Mouse (Mus musculus): ENCODE measurements around the gene Tgfbr3.
"Not testable (repeated sequence)": the region's sequence is repeated elsewhere in the genome, so short reads cannot be mapped to it uniquely, and the experiment has no call there.

Tgfbr3 gene

GRCm38 (mm10) chr5:107236975-107237374 is 52.5 kb downstream of the Tgfbr3 start:
- DNase-seq, result no peak

- DNase-seq, result peak; percentile 42
These were observed 53.4 kb downstream of the Tgfbr3 start for GRCm38 (mm10) chr5:107236039-107236438.

- DNase-seq, result no peak
These were observed 55.8 kb downstream of the Tgfbr3 start for GRCm38 (mm10) chr5:107233366-107234354.

GRCm38 (mm10) chr5:107230189-107230588 is 59.2 kb downstream of the Tgfbr3 start:
- DNase-seq, result no peak

- DNase-seq, result no peak
These were observed 60.4 kb downstream of the Tgfbr3 start for GRCm38 (mm10) chr5:107229037-107229436.

GRCm38 (mm10) chr5:107227580-107227979 is 61.8 kb downstream of the Tgfbr3 start:
- no peak for DNase-seq

GRCm38 (mm10) chr5:107224820-107225417 is 64.5 kb downstream of the Tgfbr3 start:
- no peak for DNase-seq

- DNase-seq, result no peak
These were observed 65.3 kb downstream of the Tgfbr3 start for GRCm38 (mm10) chr5:107224151-107224550.

- not testable (repeated sequence) for DNase-seq
These were observed 65.9 kb downstream of the Tgfbr3 start for GRCm38 (mm10) chr5:107223483-107223882.

DNA sequence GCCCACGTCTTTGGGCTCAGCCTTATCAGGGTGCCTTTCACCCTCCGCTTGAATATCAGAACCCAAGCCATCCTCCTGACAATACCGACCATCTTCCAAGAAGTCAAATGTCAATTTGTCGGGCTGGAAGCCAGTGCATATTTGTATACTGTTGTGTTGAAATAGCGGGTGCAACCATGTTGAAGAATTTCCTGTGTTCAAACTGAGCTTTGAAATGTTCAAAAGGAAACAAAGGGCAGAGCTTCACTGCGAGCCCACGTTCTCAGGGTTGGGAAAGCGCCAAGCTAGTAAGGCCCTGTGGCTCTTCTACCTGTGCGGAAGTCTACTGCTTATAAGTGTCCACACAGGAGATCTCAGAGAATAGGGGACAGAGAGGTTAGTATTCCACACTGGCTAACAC is 66.4 kb downstream of the Tgfbr3 start:
- no peak for DNase-seq

DNA sequence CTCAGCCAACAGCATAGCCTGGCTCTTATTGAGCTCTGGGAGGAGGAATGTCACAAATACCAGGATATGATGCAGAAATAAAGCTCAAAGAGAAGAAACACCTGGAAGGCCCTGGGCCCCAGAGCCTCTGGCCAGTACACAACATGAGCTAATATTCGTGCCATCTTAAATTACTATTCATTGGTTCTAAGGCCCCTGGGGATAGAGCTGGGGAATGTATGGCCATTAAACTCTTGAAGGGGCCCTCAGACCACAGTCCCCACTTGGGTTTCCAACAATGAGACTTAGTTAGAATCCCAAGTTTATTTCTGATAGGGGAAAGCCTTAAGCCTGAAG is 66.8 kb downstream of the Tgfbr3 start:
- DNase-seq, result no peak

DNA sequence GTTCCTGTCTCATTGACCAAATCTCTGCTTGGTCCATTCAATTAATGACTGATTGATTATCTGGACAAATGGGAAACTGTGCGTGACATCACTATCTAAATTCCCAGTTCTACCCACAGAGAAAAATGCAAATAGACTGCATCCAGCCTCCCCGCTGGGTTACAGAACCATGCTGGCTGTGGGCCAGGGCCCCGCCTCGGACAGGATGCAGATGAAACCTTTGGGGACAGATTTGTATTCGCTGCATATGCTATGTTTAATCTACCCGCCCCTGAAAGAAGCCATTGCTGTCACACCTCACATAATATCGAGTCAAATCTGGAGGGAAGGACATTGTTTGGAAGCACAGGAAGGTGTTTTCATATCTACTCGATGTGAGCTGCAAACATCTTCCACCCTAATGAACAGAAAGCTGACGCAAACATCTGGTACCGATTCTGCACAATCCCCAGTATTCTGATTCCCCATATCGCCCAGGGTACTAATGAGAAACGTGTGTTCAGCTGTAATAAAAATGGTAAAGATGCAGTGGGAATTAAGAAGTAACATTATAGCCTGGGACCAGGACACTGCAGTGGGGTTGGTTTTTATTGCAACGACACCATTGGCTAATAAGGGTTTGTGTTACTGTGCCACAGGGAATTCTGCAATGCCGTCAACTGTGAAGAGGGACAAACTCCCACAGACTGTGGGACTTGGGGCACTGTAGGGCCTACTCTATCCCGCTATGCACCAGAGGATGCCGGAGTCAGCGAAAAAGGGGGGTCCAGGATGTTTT is 67.3 kb downstream of the Tgfbr3 start:
- DNase-seq, result peak; percentile 48

- DNase-seq, result peak; percentile 63
These were observed 68.5 kb downstream of the Tgfbr3 start for GRCm38 (mm10) chr5:107220936-107221335.

DNA sequence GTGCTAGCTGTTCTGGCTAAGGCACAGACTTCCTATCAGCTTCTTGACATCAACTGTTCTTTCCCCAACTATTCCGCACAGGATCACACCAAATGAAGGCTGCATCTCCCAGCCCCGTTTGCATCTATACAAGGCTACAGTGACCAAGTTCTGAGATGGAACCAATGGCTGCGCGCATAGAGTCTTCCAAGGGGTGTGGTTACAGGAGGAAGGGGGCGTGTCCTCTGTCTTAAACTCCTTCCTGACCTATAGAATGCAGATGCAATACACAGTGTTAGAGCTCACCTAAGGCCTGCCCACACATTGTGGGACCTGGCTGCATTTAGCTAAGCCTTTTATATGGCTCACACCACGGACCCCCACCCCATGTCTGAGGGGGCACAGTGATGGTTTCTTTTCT is 69.5 kb downstream of the Tgfbr3 start:
- DNase-seq, result no peak

- no peak for DNase-seq
These were observed 70.1 kb downstream of the Tgfbr3 start for GRCm38 (mm10) chr5:107219318-107219717.

DNA sequence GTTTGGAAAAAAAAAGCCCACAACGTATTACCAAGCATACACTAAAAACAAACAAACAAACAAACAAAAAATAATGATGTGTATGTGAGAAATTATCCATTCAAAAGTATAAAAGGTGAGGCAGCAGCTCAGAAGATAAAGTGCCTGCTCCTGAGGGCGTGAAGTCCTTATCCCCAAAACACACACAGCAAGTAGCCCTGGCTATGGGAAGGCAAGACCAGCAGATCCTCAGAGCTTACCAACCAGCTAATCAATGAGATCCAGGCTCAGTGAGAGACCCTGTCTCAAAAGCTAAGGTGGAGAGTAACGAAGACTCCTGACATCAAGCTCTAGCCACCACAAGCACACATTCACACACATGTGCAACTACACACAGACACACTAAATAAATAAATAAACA is 70.8 kb downstream of the Tgfbr3 start:
- no peak for DNase-seq

GRCm38 (mm10) chr5:107217139-107217538 is 72.3 kb downstream of the Tgfbr3 start:
- DNase-seq, result no peak

- no peak for DNase-seq
These were observed 75.9 kb downstream of the Tgfbr3 start for GRCm38 (mm10) chr5:107213373-107214132.

- no peak for DNase-seq
These were observed 77.5 kb downstream of the Tgfbr3 start for GRCm38 (mm10) chr5:107211830-107212370.

- DNase-seq, result no peak
These were observed 79.4 kb downstream of the Tgfbr3 start for GRCm38 (mm10) chr5:107210040-107210439.

- no peak for DNase-seq
These were observed 81.5 kb downstream of the Tgfbr3 start for GRCm38 (mm10) chr5:107207911-107208310.

DNA sequence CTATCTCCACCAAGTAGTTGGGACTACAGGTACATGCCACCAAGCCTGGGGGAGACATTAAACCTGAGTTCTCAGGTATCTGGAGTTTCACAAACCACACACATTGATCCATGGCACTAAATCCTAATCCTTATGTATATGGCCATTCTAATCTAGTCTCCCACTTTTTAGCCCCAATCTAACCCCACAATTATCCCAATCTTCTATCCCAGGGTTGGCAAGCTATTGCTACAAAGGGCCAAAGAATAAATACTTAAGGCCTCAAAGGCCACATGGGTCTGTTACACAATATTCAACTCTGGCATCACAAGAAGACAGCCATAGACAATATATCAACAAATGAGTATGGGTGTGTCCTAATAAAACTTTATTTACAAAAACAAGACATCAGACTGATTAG is 85.1 kb downstream of the Tgfbr3 start:
- DNase-seq, result no peak

Measured in cerebellum, adult 9-10 months (tissue).